Mouse (Mus musculus) 3134 (cell line): ENCODE data around the gene Ptpn3.

Source experiments
- DNase-seq: peaks from one replicate; pipeline ENCODE4 v3.0.0-alpha.2; 2011; ENCODE audit warnings: low spot score; ENCODE audit not compliant: insufficient read length; ENCODE audit errors: extremely low read depth

Gene Ptpn3

DNA sequence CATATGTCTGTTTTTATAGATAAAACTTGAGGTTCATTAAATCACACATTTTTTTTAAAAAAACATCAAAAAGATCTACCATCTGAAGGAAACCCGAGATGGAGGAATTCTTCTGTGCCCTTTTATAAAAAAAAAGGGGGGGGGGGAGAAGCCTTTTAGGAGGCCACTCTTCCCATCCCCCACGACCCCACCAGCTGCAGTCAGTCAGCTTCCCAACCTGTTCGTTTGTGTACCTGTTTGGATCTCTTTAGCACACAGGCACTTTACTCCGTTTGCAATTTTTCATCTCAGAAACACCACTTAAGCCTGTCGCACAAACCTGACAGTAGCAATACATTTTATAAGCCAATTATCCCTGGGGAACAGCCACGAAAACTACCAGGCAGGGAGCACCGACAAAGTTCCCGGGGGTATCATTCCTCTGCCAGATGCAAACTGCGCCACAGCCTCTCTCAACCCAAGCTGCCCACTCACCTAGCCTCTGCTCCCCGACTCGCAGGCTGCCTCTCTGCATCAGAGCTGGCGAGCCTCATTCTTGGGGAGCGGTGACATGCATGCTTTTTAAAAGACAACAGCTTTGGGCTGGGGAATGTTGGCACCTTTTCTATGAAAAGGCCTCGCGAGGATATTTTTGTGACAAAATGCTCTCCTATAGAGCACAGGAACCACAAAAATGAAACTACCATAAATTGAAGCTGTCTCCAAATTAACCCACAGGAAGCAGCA lies 160.5 kb downstream of the Ptpn3 start:
- no peak for DNase-seq
